Mouse (Mus musculus) embryo, embryonic 11.5 days (tissue): Measurements from ENCODE around the gene Smoc2.

ENCODE experiments used
- DNase-seq: peaks from one replicate; pipeline ENCODE4 v3.0.0-alpha.2; 2012; ENCODE audit warnings: low read depth, low spot score

Gene Smoc2

GRCm38 (mm10) chr17:14412460-14412859 is 133.2 kb downstream of the Smoc2 start:
- no peak for DNase-seq

GRCm38 (mm10) chr17:14414511-14414910 is 135.2 kb downstream of the Smoc2 start:
- no peak for DNase-seq

- DNase-seq, result no peak
These were observed 141.2 kb downstream of the Smoc2 start for GRCm38 (mm10) chr17:14420460-14421046.

- DNase-seq, result no peak
These were observed 147.2 kb downstream of the Smoc2 start for GRCm38 (mm10) chr17:14426481-14426880.

- no peak for DNase-seq
These were observed 155.4 kb downstream of the Smoc2 start for GRCm38 (mm10) chr17:14434717-14435116.

GRCm38 (mm10) chr17:14445611-14446010 is 166.3 kb downstream of the Smoc2 start:
- DNase-seq, result no peak

- no peak for DNase-seq
These were observed 168.0 kb downstream of the Smoc2 start for GRCm38 (mm10) chr17:14447275-14447674.
